Mouse (Mus musculus) right cerebral cortex, postnatal 4 days (tissue): ENCODE results near the gene Ppm1f.
"Not testable (repeated sequence)": the region's sequence is repeated elsewhere in the genome, so short reads cannot be mapped to it uniquely, and the experiment has no call there.

Source experiments
- DNase-seq: peaks from one replicate; pipeline ENCODE4 v3.0.0-alpha.2; 2022

Gene Ppm1f

DNA sequence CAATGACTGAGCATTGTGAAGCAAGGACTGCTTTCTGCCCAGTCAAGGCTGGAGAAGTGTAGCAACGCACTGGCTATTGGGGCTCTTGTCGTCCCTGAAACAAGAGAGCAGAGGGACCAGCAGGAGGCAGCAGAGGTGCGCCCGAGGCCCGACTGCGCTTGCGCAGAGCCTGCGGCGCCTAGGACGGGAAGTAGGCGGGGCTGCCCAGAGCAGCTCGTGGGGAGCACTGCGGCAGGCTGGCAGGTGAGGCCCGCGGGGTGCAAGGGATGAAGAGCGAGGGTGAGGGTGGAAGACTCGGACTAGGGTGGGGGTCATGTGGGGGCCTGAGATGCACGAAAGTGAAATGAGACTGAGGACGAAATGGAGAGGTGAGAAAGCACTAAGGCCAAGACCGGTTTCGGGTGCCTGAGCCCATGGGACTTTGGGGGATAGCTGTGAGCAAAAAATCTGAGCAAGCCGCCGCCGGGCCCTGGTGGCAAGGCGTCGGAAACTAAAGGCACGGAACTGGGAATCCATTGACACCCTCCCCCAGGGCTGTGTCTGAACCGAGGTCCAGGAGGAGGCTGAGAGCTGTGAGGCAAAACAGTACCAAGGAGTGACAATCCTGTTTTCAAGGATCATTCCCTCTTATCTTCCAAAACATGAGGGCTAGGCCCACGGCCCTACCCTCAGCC, at the start of gene Ppm1f:
Gene Ppm1f, plus strand, starts transcription at position 88 of the 674 bp plus-strand sequence.
- DNase-seq, result peak; percentile 96

DNA sequence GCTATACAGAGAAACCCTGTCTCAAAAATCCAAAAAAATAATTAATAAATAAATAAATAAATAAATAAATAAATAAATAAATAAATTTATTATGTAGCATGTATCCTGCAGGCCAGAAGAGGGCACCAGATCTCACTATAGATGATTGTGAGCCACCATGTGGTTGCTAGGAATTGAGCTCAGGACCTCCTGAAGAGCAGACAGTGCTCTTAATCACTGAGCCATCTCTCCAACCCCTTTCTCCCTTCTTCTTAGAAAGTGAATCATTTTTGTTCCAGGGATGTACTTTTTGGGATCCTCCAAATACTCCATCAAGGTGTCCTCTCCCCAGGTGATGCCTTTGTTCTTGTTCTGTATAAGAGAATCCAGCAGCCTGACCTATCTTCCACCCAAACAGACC, 47.1 kb upstream of the Ppm1f start:
- DNase-seq, result no peak

DNA sequence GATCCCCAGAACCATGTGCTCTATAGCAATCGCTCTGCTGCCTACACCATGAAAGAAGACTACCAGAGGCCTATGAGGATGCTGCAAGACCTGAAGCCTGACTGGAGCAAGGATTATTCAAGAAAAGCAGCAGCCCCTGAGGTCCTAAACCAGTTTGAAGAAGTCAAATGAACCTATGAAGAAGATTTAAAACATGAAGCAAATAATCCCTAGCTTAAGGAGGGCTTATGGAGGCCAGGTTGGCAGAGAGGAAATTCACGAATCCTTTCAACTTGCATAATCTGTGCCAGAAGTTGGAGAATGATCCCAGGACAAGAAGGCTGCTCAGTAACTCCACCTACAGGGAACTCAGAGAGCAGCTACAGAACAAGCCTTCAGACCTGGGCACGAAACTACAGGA, 43.9 kb upstream of the Ppm1f start:
- no peak for DNase-seq

DNA sequence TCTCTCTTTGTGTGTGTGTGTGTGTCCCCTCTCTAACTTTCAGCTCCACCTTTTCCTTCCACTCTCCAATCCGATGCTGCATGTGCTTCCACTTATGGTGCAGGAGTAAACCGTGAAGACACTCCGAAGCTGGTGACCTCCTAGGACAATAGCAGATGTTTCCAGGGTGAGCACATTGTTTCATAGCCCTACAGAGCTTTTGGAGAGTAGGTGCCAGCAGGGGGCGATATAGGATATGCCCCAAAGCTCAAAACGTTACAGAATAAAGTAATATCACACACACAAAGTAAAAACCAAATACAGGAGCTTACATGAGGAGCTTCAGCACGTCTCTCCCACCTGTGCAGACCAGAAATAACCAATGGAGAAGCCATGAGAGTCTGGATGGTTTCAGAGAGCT, 41.4 kb upstream of the Ppm1f start:
- DNase-seq, result peak; percentile 13

DNA sequence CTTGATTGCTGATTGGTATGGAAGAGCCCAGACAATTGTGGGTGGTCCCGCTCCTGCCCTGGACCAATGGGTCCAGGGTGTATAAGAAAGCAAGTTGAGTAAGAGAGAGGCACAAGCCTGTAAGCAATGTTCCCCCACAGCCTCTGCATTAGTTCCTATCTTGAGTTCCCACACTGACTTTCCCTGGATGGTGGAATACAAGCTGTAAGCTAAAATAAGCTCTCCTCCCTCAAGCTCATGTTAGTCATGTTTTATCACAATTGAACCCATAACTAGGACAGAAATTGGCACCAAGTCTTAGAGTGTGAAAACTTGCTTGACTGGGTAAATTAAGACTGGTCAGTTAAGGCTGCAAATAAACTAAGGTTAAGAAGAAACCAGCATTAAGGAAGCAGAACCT, 40.7 kb upstream of the Ppm1f start:
- no peak for DNase-seq

DNA sequence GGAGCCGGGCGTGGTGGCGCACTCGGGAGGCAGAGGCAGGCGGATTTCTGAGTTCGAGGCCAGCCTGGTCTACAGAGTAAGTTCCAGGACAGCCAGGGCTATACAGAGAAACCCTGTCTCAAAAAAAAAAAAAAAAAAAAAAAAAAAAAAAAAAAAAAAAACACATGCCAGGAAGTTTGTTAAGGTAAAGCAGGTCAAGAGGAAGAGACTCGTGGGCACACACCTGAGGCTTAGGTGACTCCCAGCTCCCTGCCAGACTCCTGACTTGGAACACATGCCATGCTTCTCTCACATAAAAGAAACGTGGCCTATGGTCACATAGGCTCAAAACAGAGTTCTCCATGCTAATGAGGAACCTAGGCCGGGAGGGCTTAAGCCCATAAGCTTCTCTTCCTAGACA, 40.2 kb upstream of the Ppm1f start:
- DNase-seq, result not testable (repeated sequence)

DNA sequence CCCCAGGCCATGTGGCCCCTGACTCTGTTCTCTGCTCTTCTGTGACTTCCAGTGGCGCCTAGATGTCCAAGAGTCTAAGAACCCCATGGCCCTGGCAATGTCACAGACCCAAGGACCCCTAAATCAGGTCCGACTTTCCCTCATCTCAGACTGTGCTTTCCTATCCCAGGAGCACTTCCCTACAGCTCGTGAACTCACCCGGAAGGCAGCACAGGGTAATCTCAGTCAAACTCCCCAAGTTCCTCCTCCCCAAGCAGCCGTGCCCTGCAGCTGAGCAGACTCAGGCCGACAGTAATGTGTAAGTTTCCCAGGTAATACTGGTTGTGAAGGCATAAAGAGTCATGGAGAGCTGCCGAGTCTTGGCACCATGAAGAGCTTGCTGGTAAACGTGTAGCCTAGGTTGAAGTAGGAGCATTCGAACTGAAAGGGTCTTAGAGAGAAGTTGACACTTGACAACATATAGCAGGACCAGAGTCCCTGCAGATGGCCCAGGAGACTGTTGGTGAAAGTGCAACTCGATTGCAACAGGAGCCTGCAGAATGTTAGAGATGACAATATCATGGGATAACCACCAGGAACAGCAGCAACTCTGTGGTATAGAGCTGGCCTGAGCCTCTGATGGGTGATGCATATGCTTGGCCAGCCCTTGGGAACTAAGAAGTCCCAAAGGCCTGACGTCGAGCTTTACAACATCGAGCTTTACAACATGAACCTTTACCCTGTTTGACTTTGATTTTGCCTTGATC, 39.4 kb upstream of the Ppm1f start:
- no peak for DNase-seq

DNA sequence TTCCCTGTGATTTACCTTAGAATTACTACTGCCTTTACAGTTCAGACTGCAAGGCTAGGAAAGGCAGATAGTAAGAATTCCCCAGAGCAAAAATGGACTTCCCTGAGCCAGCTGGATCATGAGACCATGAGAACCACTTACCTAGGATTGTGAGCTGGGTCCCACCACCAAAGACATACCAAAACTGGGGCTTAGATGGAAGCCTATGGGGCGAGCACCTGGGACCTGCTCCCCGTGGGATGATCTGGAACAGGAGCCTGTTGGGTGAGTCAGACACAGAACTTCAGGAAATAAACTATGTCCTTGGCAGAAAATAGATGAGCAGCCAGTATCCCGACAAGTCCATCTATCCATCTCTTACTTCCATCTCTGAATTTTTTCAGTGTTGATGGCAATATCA, 34.0 kb upstream of the Ppm1f start:
- no peak for DNase-seq

DNA sequence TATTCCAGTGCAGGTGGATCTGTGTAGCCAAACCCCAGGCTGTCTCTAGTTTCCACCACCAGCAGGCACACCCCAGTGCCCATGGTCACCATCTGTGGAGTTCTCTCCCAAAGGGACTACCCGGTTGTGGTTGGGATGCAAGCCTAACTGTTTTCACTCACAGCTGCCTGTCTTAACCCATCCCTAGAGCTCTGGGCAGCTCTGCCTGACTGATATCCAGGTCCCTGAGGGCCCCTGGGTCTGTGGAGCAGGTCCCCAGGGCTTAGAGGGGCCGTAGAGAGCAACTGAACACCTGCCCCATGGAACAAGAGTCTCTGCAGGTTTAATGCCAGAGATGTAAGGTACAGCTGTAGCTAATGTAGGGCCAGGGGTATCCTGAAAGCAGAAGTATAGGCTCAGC, 32.3 kb upstream of the Ppm1f start, which contains the start of gene Igll1:
Gene Igll1, minus strand, starts transcription at position 8 of the 400 bp plus-strand sequence.
- DNase-seq, result no peak

DNA sequence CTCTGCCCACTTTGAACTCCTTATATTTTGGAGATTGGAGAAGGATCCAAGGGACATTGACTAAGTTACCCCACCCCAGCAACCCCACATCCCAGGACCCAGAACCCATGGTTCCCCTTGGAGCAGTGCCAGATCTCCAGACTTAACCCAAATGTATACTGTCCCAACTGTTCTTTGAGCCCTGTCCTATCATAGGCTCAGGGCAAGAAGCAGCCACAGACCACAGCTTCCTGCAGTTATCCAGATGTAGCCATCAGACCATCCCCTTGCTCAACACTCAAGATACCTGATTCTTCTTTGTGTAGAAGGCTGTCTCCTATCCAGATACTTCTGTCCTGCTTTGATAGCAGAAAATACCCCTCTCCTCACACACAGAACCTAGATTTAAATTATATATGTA, 31.1 kb upstream of the Ppm1f start:
- no peak for DNase-seq

DNA sequence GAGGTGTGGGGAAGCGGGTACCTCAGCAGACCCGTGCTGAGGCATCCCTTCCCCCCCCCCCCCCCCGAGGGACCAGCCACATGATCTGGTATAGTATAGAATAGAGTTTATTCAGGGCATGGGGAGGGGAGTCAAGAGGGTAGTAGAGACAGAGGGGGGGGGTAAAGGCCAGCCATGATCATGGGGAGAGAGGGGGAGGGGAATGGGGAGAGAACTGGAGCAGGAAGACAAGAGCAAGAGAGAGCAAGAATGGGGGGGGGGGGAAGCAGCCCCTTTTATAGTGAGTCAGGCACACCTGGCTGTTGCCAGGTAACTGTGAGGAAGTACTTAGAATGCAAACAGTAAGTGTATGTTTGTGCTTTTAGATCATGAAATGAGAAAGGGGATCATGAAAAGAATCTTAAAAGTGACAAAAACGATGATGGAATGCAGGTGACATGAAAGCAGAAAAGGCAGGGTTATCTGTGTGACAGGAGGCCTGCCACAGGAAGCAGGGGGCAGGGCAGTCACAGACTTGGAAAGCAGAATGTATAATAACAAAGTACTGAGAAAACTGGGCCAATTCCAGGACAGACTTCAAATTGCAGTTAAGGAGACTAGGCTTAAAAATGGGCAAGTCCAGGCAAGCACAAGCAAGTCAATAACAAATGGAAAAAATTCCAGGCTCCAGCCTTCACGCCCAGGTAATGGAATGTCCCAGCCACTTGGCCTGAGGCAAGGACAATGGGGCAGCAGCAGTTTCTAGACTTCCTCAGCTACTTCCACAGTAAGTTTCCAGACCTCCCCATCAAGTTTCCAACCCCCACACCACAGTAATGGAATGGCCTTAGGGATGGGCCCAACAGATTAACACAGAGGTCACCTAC, 30.3 kb upstream of the Ppm1f start:
- DNase-seq, result no peak

DNA sequence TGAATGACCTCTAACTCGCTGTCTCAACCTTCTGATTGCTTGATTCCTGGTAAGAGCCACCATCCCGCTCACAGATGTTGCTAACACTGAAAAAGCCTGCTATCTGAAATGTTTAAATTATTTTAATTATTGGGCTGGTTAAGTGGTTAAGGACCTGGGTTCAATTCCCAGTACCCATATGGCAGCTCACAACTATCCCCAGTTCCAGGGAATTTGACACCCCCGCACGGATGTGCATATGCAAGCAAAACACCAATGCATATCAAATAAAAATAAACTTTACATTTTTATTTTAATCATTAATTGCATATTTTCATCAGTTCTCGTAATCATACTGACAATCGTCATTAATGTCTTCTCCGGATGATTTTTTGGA, 26.0 kb upstream of the Ppm1f start:
- no peak for DNase-seq

DNA sequence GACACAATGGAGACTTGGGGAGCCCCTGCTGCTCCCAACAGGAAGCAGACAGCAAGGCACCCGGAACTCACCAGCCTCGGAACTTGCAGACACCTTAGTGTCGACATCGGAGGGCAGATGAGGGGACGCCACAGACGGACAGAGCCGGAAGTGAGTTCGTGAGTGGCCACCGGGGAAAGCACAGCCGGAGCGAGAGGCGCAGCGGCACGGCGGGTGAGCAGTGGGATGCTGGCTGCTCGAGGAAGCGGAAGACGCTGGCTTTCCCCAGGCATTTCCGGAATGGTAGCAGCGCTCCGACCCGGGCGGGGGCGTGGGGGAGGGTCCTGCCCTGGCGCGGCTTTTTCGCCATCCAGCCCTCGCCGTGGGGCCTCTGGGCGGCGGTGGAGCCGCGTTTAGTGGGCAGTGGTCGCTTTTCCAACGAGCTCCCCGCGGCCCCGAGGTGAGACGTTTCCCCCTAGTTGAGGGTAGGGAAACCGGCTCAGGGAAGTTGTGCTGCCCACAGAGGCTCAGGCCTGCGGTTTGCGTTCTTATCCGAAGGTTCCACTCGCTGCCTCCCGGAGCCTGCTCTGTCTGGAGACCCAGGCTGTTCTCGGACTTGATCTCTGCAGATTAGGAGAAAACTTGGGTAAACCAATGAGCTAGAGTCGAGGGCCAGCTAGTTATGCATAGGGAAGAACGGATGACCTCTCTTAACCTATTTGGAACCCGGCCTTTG, 25.5 kb upstream of the Ppm1f start, which contains the start of the genes Top3b and Vpreb1:
Gene Top3b, plus strand, starts transcription at position 120 of the 715 bp plus-strand sequence.
Gene Vpreb1, minus strand, starts transcription at position 227 of the 715 bp plus-strand sequence.
- peak; percentile 86 for DNase-seq

DNA sequence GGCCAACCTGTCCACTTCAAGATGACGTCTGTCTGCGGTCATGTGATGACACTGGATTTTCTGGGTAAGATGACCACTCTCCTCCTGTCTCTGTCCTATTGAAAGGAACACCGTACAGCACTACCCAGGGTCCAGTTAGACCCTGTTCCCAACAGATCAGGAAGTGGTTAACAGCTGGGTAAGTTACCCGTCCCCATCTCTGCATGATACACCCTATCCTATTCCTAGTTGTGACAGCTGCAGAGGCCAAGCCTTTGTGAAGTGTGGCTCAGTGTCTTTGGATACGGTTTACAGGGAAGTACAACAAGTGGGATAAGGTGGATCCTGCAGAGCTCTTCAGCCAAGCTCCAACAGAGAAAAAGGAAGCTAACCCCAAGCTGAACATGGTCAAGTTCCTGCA, 17.2 kb upstream of the Ppm1f start:
- DNase-seq, result no peak

DNA sequence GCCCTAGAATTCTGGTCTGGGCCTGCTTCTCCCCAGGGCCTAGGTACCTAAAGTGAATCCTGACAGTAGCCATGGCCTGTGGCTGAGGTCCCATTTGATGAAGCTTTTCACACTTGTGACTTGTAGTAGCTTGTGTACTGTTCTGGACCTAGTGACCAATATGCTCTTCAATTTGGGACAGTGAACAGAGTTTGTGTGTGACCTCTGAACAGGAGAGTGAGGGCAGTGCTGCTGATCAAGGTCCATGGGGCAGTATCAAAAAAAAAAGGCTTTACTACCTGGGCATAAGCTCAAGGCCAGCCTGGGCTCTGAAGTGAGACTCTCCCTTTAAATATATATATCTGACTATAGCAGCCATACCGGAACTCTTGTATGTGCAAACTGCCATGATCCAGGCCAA, 7.9 kb upstream of the Ppm1f start:
- no peak for DNase-seq

DNA sequence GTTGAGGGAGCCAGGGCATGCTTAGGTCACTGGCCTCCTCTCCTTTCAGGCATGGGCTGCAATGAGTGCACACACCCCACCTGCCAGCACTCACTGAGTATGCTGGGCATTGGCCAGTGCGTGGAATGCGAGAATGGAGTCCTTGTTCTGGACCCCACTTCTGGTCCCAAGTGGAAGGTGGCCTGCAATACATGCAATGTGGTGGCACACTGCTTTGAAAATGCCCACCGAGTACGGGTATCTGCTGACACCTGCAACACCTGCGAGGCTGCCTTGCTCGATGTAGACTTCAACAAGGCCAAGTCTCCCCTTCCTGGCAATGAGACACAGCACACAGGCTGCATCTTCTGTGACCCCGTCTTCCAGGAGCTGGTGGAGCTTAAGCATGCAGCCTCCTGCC, 3.9 kb upstream of the Ppm1f start:
- DNase-seq, result no peak

DNA sequence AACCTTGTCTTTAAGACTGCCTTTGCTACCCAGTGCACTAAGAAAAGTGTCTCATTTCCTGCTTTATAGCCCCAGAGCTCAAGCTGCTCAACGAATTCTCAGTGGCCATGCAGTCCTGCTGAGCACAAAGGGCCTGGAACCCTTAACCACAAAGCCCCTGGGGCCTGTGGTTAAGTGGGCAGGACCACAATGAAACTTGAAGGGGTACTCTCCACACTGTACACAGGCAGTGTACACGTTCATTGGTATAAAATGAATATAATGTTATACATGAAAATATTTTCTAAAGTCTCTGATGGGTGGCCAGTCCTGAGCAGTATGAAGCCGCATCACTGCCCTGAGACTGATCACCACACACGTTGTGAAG, 271 bp upstream of the Ppm1f start:
- DNase-seq, result no peak

DNA sequence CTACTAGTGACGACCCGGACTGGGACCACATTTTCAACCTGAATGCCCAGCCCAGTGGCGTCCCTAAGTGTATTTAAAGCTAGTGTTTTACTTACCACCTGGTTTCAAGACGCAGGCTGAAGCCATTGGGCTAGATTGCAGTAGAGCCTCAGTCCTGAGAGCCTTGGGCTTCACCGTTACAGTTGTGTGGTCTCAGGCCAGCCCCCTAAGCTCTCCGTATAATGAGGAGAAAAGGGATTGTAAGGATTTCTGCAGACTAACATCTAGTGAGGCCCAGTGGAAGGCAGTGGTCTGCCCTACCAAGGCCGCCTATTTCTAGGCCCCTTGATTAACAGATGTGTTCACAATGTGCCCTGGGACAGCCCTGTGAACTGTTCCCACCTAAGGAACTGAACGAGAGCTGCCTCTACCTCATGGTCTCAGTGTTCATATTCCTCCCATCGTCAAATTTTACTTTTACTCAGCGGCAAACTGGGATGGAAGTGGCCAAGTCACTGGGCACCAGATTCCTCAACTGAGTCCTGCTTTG, 851 bp downstream of the Ppm1f start:
- DNase-seq, result no peak

DNA sequence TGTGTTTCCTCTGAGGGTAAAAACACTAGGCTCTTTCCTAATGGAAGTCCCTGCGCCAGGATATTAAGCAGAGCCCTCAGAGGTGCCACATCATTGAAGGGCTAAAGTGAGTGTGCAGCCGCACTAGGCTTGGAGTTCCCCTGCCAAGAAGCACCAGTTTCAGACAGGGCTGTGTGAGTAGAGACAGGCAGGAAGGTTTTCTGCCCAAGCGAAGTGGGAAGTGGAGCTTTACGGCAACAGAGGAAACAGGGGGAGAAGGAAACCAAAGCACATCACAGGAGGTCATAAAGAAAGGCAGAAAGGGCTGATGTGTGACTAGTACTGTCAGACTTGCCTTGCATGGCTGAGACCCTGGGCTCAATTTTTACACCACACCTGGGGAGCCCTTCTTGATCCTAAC, 6.1 kb downstream of the Ppm1f start:
- no peak for DNase-seq

DNA sequence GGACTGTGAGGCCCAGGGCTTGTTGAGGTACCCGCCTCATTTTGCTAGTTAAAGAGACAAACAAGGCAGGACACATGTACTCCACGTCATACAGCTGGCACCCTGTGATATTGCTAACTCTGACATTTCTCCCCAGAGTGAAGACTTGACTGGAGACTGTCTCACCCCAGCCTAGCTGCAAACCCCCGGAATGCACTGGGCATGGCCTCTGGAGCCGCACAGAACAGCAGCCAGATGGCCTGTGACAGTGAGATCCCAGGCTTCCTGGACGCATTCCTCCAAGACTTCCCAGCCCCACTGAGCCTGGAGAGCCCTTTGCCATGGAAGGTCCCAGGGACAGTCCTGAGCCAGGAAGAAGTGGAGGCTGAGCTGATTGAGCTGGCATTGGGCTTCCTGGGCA, 6.9 kb downstream of the Ppm1f start:
- DNase-seq, result no peak

DNA sequence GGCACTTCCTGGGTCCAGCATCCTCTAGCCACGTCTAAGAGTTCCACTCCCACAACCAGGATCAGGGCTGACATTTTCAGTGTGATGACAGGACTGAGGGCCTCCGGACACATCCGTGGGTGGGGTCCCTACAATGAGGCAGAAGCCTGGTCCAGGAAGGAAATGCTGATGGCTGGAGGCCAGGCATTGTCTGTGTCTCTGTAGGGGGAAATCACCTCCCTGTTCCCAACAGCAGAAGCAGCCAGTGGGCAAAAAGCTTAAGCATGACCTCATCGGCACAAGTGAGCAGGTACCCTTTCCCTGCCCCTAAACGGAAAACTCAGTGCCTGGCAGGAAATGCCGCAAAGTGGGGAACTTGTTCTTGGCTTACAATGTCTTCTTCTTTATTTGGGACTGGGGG, 11.5 kb downstream of the Ppm1f start:
- no peak for DNase-seq
